Mouse (Mus musculus) small intestine, adult 2 months (tissue): ENCODE results near the gene Il10ra. TPM values are rescaled to one million over a fixed set of nuclear protein-coding genes. Genes with fewer than 3 reads are reported as not detected.

Experiments used
- H3K27ac ChIP-seq: fragments of 200-500 bp; 2 replicates; pipeline ENCODE4 v1.5.1; 2012; ENCODE audit warnings: low read depth, low read length, control low read depth, inconsistent platforms; ENCODE audit not compliant: insufficient read depth
- H3K27me3 ChIP-seq: fragments of 200-500 bp; 2 replicates; pipeline ENCODE4 v1.6.1; 2012; ENCODE audit warnings: mild to moderate bottlenecking, moderate library complexity, low read length, inconsistent platforms; ENCODE audit not compliant: control insufficient read depth, insufficient read depth
- H3K36me3 ChIP-seq: fragments of 200-500 bp; 2 replicates; pipeline ENCODE4 v1.6.1; 2012; ENCODE audit warnings: mild to moderate bottlenecking, low read length, control low read depth, inconsistent platforms; ENCODE audit not compliant: control insufficient read depth, insufficient read depth
- H3K4me1 ChIP-seq: fragments of 200-500 bp; 2 replicates; pipeline ENCODE4 v1.6.1; 2012; ENCODE audit warnings: low read length, inconsistent platforms, mixed read lengths; ENCODE audit not compliant: control insufficient read depth, insufficient read depth, insufficient read length
- H3K4me3 ChIP-seq: fragments of 200-500 bp; 2 replicates; pipeline ENCODE4 v1.5.1; 2012; ENCODE audit warnings: low read depth, mild to moderate bottlenecking, control low read depth, inconsistent platforms, low read length, moderate library complexity
- CTCF ChIP-seq: fragments of 200-500 bp; IDR thresholded peaks from 2 replicates; pipeline ENCODE4 v1.5.1; 2012; ENCODE audit warnings: low read depth, mild to moderate bottlenecking, control low read depth, inconsistent platforms, low read length, moderate library complexity, mixed read lengths; ENCODE audit not compliant: insufficient replicate concordance, insufficient read length; ENCODE audit errors: extremely low read depth
- POLR2A ChIP-seq: fragments of 200-500 bp; IDR thresholded peaks from 2 replicates; pipeline ENCODE4 v1.6.1; 2012; ENCODE audit warnings: low read depth, mild to moderate bottlenecking, control low read depth, inconsistent platforms, low read length, moderate library complexity
- WGBS: fragments of 180-500 bp; shearing (Covaris S2); methylation state at CpG from one replicate; pipeline ENCODE4 v1.1.7; 2018; 5-methylcytosine and 5-hydroxymethylcytosine counted together
- polyA plus RNA-seq: library from polyadenylated mRNA; depleted of rRNA; stranded (reverse); fragments of >200 nt; gene quantifications from 2 replicates; pipeline ENCODE4 v1.2.3, GENCODE M21; 2012; rRNA removed

Il10ra gene
- 2.9 and 3.3 TPM in 2 replicates for polyA plus RNA-seq

DNA sequence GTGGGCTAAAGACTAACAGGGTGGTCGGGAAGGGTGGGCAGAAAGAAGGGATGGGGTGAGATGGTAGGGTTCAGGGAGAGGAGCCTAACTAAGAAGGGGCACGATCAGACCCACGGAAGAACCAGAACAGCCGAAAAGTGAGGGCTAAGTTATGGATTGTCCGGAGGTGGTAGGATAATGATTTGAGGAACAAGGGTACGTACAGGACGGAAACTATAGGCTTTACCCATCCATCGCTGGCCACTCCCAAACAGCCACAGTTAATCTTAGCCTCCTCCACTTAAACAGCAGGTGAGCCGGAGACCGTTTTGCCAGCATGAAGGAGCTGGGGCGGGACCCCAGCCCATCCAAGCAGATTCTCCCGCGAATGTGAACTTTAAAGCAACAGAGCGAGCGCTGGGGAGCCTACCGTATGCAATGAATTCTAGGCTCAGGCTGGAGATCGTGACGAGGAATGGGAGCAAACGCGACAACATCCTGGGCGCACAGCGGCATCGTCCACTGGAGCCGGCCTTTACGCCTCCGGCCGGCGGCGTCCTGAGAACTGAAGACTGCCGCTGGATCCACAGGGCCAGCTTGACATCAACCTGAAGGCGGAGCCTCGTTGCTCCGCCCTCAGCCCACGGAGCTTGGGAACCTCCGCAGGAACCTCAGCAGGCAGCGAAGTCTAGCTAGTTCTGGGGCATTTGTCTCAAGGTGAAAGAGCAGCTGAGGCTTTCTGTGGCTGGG is at the start of gene Il10ra:
Gene Il10ra (minus strand): TSS at position 553 of the 729 bp plus-strand sequence.
- peak within 1 kb of the TSS; percentile 27 for H3K27ac ChIP-seq
- peaks cover 8% of the 10 kb centered on the region; the same call in 1 of the 2 replicates for H3K27me3 ChIP-seq
- 9% methylated on average over 36 of the region's 36 CpGs for WGBS
- no peaks in the 10 kb centered on the region for H3K36me3 ChIP-seq
- no peaks in the 10 kb centered on the region for H3K4me1 ChIP-seq
- TF ChIP-seq CTCF (no peak), POLR2A (peak; percentile 34; the same call in 1 of the 2 replicates)
- peak within 1 kb of the TSS; percentile 60 for H3K4me3 ChIP-seq

DNA sequence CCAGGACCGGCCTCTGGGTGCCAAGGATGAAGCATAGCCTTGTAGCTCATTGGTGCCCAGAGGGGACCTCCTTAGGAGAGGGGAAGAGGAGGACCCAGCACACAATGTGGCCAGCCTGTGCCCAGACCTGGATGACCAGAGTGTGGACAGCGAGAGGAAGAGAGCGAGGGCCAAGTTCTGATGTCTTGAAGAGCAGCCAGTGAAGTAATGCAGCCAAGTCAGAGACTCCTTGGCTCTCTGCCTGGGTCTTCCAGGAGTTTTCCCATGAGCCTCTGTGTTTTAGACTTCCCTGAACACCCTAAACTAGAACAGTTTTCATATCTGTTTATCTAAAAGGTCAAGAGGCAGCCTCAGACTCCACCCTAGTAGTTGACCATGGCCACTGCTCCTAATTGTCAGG is 48.7 kb upstream of the Il10ra start:
- H3K4me3 ChIP-seq: no peak overlapping the region
- H3K4me1 ChIP-seq: no peaks in the 10 kb centered on the region
- 56% methylated on average over 3 of the region's 3 CpGs for WGBS
- H3K27ac ChIP-seq: no peak overlapping the region
- no peak for TF ChIP-seq CTCF
- TF ChIP-seq POLR2A: no peak
- H3K36me3 ChIP-seq: no peaks in the 10 kb centered on the region
- no peaks in the 10 kb centered on the region for H3K27me3 ChIP-seq

DNA sequence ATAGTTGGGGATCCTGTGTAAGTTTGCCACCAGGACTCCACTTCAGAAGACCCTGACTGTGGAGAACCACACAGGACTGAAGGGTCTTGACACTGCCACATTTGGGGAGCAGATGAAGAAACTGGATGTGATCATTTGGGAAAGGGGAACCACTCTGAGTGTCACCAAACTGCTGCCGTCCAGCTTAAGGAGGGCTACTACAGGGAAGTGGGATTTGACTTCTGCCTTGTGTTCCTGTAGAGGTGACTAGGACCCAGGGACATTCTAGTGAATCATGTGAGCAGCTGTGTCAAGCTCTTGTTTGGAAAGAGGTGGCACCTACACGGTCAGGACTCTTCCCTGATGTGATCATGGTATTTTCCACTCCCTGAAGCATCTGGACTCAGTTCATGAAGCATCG is 45.0 kb upstream of the Il10ra start:
- 74% methylated on average over 3 of the region's 3 CpGs for WGBS
- Histone ChIP-seq H3K27me3 (no peaks in the 10 kb centered on the region), H3K36me3 (no peaks in the 10 kb centered on the region), H3K4me3 (no peak overlapping the region), H3K27ac (no peak overlapping the region), H3K4me1 (no peaks in the 10 kb centered on the region)
- TF ChIP-seq POLR2A: no peak
- no peak for TF ChIP-seq CTCF

DNA sequence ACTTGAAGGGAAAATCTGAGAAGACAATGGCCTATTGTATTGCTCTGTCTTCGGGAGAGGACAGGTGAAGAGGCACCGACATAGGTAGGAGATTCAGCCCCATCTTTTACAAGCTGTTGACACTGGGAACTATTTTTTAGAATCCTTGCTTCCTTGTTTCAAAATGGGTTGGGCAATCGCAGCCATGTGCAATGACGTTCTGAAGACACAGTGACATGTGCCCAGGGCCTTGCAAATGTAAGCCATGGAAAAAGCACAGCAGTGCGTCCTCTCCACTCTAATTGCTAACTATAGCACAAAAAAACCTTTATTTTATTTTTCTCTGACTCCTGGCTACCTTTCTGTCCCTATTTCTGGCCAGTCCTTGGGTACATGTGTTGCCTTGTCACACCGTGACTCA is 42.9 kb upstream of the Il10ra start:
- Histone ChIP-seq H3K4me3 (no peak overlapping the region), H3K4me1 (no peaks in the 10 kb centered on the region), H3K27ac (no peak overlapping the region), H3K36me3 (no peaks in the 10 kb centered on the region), H3K27me3 (no peaks in the 10 kb centered on the region)
- no peak for TF ChIP-seq CTCF
- TF ChIP-seq POLR2A: no peak
- WGBS: 44% methylated on average over 6 of the region's 6 CpGs

DNA sequence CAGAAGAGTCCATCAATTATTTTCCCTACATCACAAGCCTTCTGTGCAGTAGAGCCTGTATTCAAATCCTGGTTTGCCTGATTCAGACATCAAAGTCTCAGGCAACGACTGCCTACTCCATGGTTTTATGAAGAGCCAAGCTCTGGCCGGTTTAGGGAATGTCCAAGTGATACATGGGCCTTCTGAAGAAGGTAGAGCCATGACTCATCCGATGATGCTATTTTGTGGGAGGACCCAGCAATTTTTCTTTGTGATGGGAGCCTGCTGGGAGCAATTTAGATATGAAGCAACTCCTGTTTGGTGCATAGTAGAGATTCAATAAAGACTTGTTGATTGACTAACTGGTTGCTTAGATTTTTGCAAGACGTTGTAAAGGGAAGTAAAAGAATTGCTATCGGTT is 39.6 kb upstream of the Il10ra start:
- H3K27ac ChIP-seq: no peak overlapping the region
- WGBS: 80% methylated on average over 5 of the region's 5 CpGs

DNA sequence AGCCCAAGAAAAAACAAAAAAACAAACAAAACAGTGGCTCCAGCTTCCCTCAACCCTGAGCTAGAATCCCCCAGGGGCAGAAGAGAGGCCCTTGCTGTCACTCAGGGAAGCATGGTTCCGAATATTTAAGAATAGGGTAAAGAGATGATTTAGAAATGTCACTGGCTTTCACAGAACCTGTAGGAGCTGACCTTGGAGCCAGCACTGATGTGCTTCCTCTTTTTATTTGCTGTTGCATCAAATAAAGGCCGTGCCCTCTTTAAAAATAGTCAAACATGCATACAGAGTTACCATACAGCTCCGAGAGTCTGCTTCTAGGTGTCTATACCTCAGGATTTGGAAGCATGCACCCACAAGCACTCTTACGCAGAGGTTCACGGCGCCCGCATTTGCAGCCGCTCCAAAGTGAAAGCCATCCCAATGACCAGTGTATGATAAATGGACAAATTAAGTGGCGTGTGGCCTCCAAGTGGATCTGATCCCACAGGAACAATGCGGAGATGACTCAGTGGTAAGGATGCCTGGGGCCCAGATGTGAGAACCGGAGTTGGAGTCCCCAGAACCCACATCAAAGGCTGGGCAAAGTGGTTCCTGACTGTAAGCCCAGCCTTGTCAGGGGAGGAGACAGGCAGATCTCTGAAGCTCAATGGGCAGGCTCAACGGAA is 37.9 kb upstream of the Il10ra start:
- WGBS: 84% methylated on average over 12 of the region's 12 CpGs
- Histone ChIP-seq H3K27ac (no peak overlapping the region), H3K4me3 (no peak overlapping the region), H3K27me3 (no peaks in the 10 kb centered on the region), H3K4me1 (no peaks in the 10 kb centered on the region), H3K36me3 (no peaks in the 10 kb centered on the region)
- TF ChIP-seq CTCF: no peak
- TF ChIP-seq POLR2A: no peak

More for the DNA sequence above, 39.6 kb upstream of the Il10ra start:
- Histone ChIP-seq H3K36me3 (no peaks in the 10 kb centered on the region), H3K4me1 (no peaks in the 10 kb centered on the region), H3K27me3 (no peaks in the 10 kb centered on the region), H3K4me3 (no peak overlapping the region)
- TF ChIP-seq CTCF (no peak), POLR2A (no peak)

DNA sequence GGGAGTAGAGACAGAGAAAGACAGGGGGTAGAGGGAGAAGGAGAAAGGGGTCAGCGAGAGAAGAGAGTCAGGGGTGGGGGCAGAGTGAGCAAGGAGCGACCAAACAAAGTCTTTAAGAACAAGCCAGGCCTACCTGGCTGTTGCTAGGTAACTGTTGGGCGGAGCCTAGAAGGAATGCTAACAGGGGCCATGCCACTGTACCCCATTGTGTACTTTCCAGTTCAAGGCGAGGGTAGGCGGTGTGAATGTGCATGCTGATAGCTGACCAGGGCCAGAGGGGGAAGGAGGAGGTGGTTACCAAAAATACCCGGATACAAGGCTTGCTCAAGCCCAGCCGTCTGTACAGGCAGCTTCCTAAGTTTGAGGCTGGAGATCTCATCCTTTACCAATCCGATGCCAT is 32.8 kb upstream of the Il10ra start:
- peaks cover 6% of the 10 kb centered on the region for H3K4me1 ChIP-seq
- no peaks in the 10 kb centered on the region for H3K27me3 ChIP-seq
- TF ChIP-seq POLR2A (no peak), CTCF (no peak)
- no peaks in the 10 kb centered on the region for H3K36me3 ChIP-seq
- 82% methylated on average over 8 of the region's 8 CpGs for WGBS
- no peak overlapping the region for H3K27ac ChIP-seq
- no peak overlapping the region for H3K4me3 ChIP-seq
